Mouse (Mus musculus) liver, embryonic 16.5 days (tissue): ENCODE results near the gene Kifc3. TPM values are rescaled to one million over a fixed set of nuclear protein-coding genes. Genes with fewer than 3 reads are reported as not detected.

ENCODE experiments used
- ATAC-seq: fragments of 200-750 bp; cut with Nextera tagmentation; 2 replicates; pipeline ENCODE4 v1.8.0; 2017; ENCODE audit warnings: low read depth, mild to moderate bottlenecking, moderate number of reproducible peaks, moderate library complexity
- H3K27ac ChIP-seq: fragments of 300-500 bp; sonication (generic); 2 replicates; pipeline ENCODE4 v1.5.1; 2014; ENCODE audit warnings: mild to moderate bottlenecking, low read length
- H3K27me3 ChIP-seq: fragments of 300-500 bp; sonication (generic); 2 replicates; pipeline ENCODE4 v1.6.1; 2014; ENCODE audit warnings: low read depth, low read length, mixed read lengths; ENCODE audit not compliant: control insufficient read depth, insufficient read depth
- H3K36me3 ChIP-seq: fragments of 300-500 bp; sonication (generic); 2 replicates; pipeline ENCODE4 v1.6.1; 2014; ENCODE audit warnings: mild to moderate bottlenecking; ENCODE audit not compliant: control insufficient read depth, insufficient read depth
- H3K4me1 ChIP-seq: fragments of 300-500 bp; sonication (generic); 2 replicates; pipeline ENCODE4 v1.6.1; 2014; ENCODE audit warnings: low read depth, low read length, mixed read lengths; ENCODE audit not compliant: control insufficient read depth
- H3K4me2 ChIP-seq: fragments of 300-500 bp; sonication (generic); 2 replicates; pipeline ENCODE4 v1.6.1; 2014; ENCODE audit warnings: low read depth, low read length, mixed read lengths
- H3K4me3 ChIP-seq: fragments of 300-500 bp; sonication (generic); 2 replicates; pipeline ENCODE4 v1.5.1; 2014; ENCODE audit warnings: low read depth, mild to moderate bottlenecking, low read length
- H3K9ac ChIP-seq: fragments of 300-500 bp; sonication (generic); 2 replicates; pipeline ENCODE4 v1.6.1; 2014; ENCODE audit warnings: low read depth, low read length
- H3K9me3 ChIP-seq: fragments of 300-500 bp; sonication (generic); replicated peaks from 2 replicates; pipeline ENCODE4 v1.6.1; 2016; ENCODE audit warnings: low read length; ENCODE audit not compliant: control insufficient read depth
- WGBS: fragments of 180-500 bp; shearing (Covaris S2); extraction: QIAGEN DNeasy Blood & Tissue Kit; methylation state at CpG from one replicate; pipeline ENCODE4 v1.1.7; 2014; ENCODE audit not compliant: insufficient replicate concordance; 5-methylcytosine and 5-hydroxymethylcytosine counted together
- polyA plus RNA-seq: library from polyadenylated mRNA; unstranded; fragments of >200 nt; fragmentation: Nextera tagmentation; extraction: Ambion mirVana; gene quantifications from 2 replicates; pipeline ENCODE4 v1.2.1, GENCODE M21; 2015

Kifc3 gene
- 5.1 and 5.5 TPM in 2 replicates for polyA plus RNA-seq

- H3K4me2 ChIP-seq, result no peak within 1 kb of the TSS
- ATAC-seq, result no peak
- H3K9me3 ChIP-seq, result no peaks in the 10 kb centered on the region
- no peak within 1 kb of the TSS for H3K27ac ChIP-seq
- H3K9ac ChIP-seq, result no peak within 1 kb of the TSS
- no peaks in the 10 kb centered on the region for H3K4me1 ChIP-seq
- H3K27me3 ChIP-seq, result no peaks in the 10 kb centered on the region
- no peak within 1 kb of the TSS for H3K4me3 ChIP-seq
- H3K36me3 ChIP-seq, result no peaks in the 10 kb centered on the region
- 62% methylated on average over 14 of the region's 14 CpGs for WGBS
Observed at GRCm38 (mm10) chr8:95202649-95203275, at the start of gene Kifc3. TSS of gene Kifc3 (minus strand) at chr8:95202812.

GRCm38 (mm10) chr8:95252056-95252455, 49.4 kb upstream of the Kifc3 start:
- Histone ChIP-seq H3K4me3 (no peak overlapping the region), H3K9ac (no peak overlapping the region), H3K4me1 (no peaks in the 10 kb centered on the region), H3K4me2 (no peak overlapping the region), H3K27ac (no peak overlapping the region), H3K27me3 (no peaks in the 10 kb centered on the region), H3K36me3 (no peaks in the 10 kb centered on the region), H3K9me3 (no peaks in the 10 kb centered on the region)
- ATAC-seq, result no peak
- WGBS, result 53% methylated on average over 9 of the region's 9 CpGs

DNA sequence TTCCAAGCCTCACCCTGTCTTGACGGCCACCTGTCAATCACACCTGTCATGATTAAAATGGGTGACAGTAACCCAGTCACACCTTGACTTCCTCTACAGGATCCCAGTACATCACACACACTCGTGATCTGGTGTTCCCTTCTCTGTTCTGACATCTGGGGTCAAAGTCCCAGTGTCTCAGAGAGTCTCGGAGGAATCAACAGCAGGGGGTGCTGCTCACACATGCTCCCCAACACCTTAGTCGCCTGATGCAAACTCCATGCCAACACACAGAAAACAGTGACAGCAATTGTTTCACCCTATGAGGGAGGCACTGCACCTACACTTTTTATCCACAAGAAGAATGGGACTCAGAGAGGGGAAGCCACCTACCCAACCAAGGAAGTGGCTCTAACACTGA, 47.2 kb upstream of the Kifc3 start:
- Histone ChIP-seq H3K4me1 (no peaks in the 10 kb centered on the region), H3K4me3 (no peak overlapping the region), H3K36me3 (no peaks in the 10 kb centered on the region), H3K4me2 (no peak overlapping the region), H3K27ac (no peak overlapping the region), H3K9ac (no peak overlapping the region), H3K9me3 (no peaks in the 10 kb centered on the region), H3K27me3 (no peaks in the 10 kb centered on the region)
- 35% methylated on average over 4 of the region's 4 CpGs for WGBS
- ATAC-seq, result no peak

GRCm38 (mm10) chr8:95247277-95247676, 44.7 kb upstream of the Kifc3 start:
- no peaks in the 10 kb centered on the region for H3K27me3 ChIP-seq
- no peak overlapping the region for H3K4me3 ChIP-seq
- no peaks in the 10 kb centered on the region for H3K4me1 ChIP-seq
- no peak for ATAC-seq
- H3K4me2 ChIP-seq, result no peak overlapping the region
- H3K36me3 ChIP-seq, result no peaks in the 10 kb centered on the region
- 51% methylated on average over 5 of the region's 5 CpGs for WGBS
- H3K27ac ChIP-seq, result no peak overlapping the region
- no peaks in the 10 kb centered on the region for H3K9me3 ChIP-seq
- no peak overlapping the region for H3K9ac ChIP-seq

- Histone ChIP-seq H3K4me1 (no peaks in the 10 kb centered on the region), H3K27me3 (no peaks in the 10 kb centered on the region), H3K9ac (no peak overlapping the region), H3K9me3 (no peaks in the 10 kb centered on the region), H3K4me3 (no peak overlapping the region), H3K36me3 (no peaks in the 10 kb centered on the region), H3K4me2 (no peak overlapping the region), H3K27ac (no peak overlapping the region)
- WGBS, result 50% methylated on average over 5 of the region's 5 CpGs
- no peak for ATAC-seq
Observed at GRCm38 (mm10) chr8:95245180-95245579, 42.6 kb upstream of the Kifc3 start.

- Histone ChIP-seq H3K4me1 (no peaks in the 10 kb centered on the region), H3K27me3 (no peaks in the 10 kb centered on the region), H3K9me3 (no peaks in the 10 kb centered on the region), H3K27ac (no peak overlapping the region), H3K36me3 (no peaks in the 10 kb centered on the region), H3K9ac (no peak overlapping the region), H3K4me3 (no peak overlapping the region), H3K4me2 (no peak overlapping the region)
- no peak for ATAC-seq
- WGBS, result 58% methylated on average over 4 of the region's 4 CpGs
Observed at GRCm38 (mm10) chr8:95243853-95244252, 41.2 kb upstream of the Kifc3 start.

DNA sequence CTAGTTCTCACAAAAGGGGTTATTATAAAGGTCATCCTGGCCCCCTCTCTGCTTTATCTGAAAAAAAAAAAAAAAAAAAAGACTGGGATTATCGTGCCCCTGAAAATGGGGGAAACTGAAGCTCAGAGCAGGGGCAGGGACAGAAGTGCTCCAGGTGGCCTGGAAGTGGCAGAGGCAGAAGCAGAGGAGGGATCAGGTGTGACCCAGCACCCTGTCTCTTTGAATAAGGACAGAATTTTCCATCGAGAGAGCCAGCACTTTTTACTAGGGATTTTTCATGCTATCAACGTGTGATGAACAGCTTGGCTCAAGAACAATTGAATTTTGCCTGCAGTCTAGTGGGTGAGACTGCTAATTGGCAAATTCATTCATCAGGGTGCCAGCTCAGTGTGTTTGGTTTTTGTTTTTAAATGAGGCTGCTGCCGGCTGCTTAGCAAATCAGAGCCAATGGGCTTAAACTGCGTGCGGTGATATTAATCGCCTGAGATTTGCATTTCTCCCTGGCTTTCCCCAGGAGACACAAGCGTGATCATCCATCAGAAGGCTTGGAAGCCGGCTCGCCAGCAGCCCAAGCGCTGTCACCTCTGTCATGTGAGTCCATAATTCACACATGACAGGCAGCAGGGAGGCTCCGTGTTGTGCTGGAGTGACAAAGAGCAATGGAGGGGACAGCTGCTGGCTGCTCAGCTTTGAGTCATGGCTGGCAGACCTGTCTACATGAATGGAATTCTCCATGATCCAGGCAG, 40.4 kb upstream of the Kifc3 start:
- Histone ChIP-seq H3K9me3 (no peaks in the 10 kb centered on the region), H3K27ac (no peak overlapping the region), H3K4me3 (no peak overlapping the region), H3K27me3 (no peaks in the 10 kb centered on the region), H3K36me3 (no peaks in the 10 kb centered on the region), H3K4me2 (no peak overlapping the region), H3K4me1 (no peaks in the 10 kb centered on the region), H3K9ac (no peak overlapping the region)
- 53% methylated on average over 12 of the region's 12 CpGs for WGBS
- no peak for ATAC-seq

DNA sequence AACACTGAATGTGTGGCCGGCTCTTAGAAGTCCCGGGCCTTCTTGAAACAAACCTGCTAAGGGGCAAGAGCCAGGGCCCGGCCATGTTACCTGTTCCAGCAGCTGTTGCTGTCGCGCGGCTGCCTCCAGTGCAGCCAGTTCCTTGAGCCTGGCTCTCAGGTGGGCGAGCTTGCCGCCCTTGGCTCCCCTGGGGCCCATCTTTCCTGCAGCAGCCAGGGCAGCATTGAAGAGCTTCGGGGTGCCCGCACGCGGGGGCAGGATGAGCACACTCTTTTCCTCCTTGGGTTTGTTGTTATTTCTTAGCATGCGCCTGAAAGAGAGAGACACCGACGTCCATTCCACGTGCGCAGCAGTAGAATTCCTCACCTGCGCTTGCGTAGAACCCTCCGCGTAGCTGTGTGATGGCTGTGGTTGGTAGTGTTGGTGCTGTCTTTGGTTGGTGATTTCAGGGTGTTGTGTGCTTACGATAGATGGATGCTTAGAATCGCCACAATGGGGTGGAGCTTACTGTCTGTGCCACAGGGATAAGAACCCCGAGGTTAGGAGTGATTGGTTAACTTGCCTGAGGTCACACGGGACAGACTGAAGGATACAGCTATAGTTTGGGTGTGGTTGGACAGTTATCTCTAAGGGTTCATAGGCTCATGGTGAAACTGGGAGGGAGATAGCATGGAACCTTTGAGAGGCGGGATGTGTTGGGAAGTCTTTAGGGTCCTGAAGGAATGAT, 39.6 kb upstream of the Kifc3 start:
- Histone ChIP-seq H3K9me3 (no peaks in the 10 kb centered on the region), H3K27ac (no peak overlapping the region)
- 64% methylated on average over 26 of the region's 26 CpGs for WGBS

GRCm38 (mm10) chr8:95235683-95236082, 33.1 kb upstream of the Kifc3 start:
- no peak overlapping the region for H3K27ac ChIP-seq
- H3K9ac ChIP-seq, result no peak overlapping the region
- H3K4me3 ChIP-seq, result no peak overlapping the region
- H3K36me3 ChIP-seq, result no peaks in the 10 kb centered on the region
- WGBS, result 3% methylated on average over 3 of the region's 3 CpGs
- no peaks in the 10 kb centered on the region for H3K9me3 ChIP-seq
- ATAC-seq, result no peak
- no peak overlapping the region for H3K4me2 ChIP-seq
- no peaks in the 10 kb centered on the region for H3K27me3 ChIP-seq
- no peaks in the 10 kb centered on the region for H3K4me1 ChIP-seq

More for the DNA sequence above, 39.6 kb upstream of the Kifc3 start:
- ATAC-seq, result peak; percentile 50; the same call in 1 of the 2 replicates
- Histone ChIP-seq H3K4me1 (no peaks in the 10 kb centered on the region), H3K4me2 (no peak overlapping the region), H3K4me3 (no peak overlapping the region), H3K27me3 (no peaks in the 10 kb centered on the region), H3K36me3 (no peaks in the 10 kb centered on the region), H3K9ac (no peak overlapping the region)
